Mouse (Mus musculus) heart, postnatal 10 days (tissue): ENCODE data around the gene Fut11. TPM values are rescaled to one million over a fixed set of nuclear protein-coding genes. Genes with fewer than 3 reads are reported as not detected.

Experiments
- DNase-seq, 2 experiments: peaks; one replicate each; pipeline ENCODE4 v3.0.0; 2021
- intact Hi-C: fragments of 180-260 bp; cut with DNase I; formaldehyde crosslinking; loops from one replicate; pipeline ENCODE4 v1.15.1; 2025
- total RNA-seq, 2 experiments: library from RNA; stranded (reverse); gene quantifications; 2 replicates each; pipeline ENCODE4 v1.2.3; 2021

Fut11 gene
- 10 to 100 TPM; 11.1 to 11.6 TPM for total RNA-seq

- intact Hi-C loops = loop anchor here (5.0 kb wide), 1 partner anchor 102 kb away; no protein-coding TSS in a partner anchor
- DNase-seq = peak; percentile 90 to 92
These were observed at the start of gene Fut11 for GRCm38 (mm10) chr14:20694884-20695760. Fut11 (plus strand) TSS chr14:20694968.

GRCm38 (mm10) chr14:20645547-20645946 is 49.2 kb upstream of the Fut11 start:
- intact Hi-C loops = no loop called here
- DNase-seq = peak in 1 of 2 experiments; percentile 16

GRCm38 (mm10) chr14:20646381-20646780 is 48.4 kb upstream of the Fut11 start:
- intact Hi-C loops = no loop called here
- DNase-seq = no peak

- intact Hi-C loops = no loop called here
- peak; percentile 49 to 56 for DNase-seq
These were observed 43.8 kb upstream of the Fut11 start for GRCm38 (mm10) chr14:20651000-20651399.

DNA sequence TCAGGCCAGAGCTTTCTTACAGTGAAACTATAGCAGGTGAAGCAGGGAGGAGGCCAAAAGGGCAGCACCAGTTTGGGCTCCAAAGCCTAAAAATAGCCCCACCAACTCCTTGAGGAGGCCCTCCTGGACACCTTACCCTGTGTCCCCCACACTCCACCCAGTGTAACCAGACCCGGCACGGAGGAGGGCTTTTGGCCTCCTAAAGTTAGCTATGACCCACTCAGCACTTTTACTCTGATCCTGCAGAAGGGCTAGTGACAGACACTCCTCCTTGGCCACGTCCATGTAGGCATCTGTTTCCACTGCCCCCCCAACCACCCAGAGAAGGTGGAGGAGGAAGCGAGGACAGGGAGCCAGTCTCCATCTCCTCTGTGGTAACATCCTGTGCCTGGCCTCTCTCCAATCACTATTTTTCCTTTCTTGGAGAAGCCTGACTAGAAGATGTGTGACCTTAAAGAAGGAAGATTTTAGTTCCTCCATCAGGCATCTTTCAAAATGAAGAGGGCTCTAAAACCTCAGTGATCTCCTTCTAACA is 43.0 kb upstream of the Fut11 start:
- DNase-seq = no peak
- intact Hi-C loops = no loop called here

- peak in 1 of 2 experiments; percentile 43 for DNase-seq
- intact Hi-C loops = no loop called here
These were observed 39.9 kb upstream of the Fut11 start for GRCm38 (mm10) chr14:20654690-20655421.

DNA sequence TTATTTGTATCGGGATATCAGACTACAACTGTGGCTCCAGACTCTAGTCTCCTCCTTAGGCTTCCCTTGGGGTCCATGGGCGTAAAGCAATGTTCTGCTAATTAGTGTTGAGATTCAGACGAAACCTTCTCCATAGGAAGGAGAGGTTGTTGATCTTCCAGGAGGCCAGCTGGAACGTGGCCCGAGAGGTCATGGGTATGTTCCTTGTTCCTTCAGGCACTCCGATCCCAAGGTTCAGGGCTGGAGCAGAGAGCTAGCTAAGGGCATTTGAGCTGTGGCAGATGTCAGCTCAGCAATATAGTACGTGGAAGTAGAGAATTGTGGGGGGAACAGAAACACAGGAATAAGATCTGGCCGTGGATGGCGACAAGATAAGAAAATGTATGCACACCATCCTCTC is 39.0 kb upstream of the Fut11 start:
- intact Hi-C loops = no loop called here
- DNase-seq = no peak

DNA sequence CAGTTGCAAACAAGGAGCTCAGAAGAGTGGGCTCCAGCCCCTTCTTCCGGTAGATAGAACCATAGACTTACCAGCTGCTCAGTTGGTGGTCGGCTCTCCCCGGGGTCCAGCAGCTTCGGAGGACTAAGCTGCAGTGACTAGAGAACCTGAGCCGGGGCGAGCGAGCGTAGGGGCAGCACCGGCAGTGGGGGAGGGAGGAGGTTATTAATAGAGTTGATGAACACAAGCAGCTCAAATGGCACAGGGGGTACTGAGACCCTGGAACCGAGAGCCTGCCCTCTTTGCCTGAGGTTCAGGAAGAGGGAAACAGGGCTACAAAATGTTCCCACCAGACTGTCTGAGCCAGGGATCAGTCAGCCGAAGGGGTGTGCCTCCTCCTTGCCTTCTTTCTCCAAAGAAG is 38.4 kb upstream of the Fut11 start, which contains the start of gene Myoz1:
Myoz1 (minus strand) TSS at position 180 of the 400 bp plus-strand sequence.
- peak in 1 of 2 experiments; percentile 40 for DNase-seq
- intact Hi-C loops = no loop called here

- intact Hi-C loops = loop anchor here (1.0 to 2.0 kb wide), 2 partner anchors 16 to 82 kb away; no protein-coding TSS in a partner anchor
These were observed 36.4 kb upstream of the Fut11 start for GRCm38 (mm10) chr14:20658326-20658725.

DNA sequence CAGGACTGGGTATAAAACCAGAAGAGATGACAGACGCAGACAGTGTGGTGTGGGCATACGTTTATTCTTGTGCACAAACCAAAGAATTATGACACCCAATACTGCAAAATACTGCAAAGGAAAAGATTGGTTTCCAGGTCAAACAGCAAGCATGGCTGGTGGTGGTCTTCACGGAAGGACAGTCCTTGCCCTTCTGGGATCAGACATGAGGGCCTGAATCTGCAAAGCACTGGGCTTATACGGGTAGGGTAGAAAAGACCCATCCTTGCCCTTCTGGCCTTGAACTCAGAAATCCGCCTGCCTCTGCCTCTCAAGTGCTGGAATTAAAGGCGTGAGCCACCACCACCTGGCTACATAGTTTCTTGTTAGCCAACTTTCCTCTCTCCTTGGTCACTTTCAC is 35.9 kb upstream of the Fut11 start:
- intact Hi-C loops = loop anchor here (1.0 to 2.0 kb wide), 2 partner anchors 16 to 83 kb away; no protein-coding TSS in a partner anchor

More at GRCm38 (mm10) chr14:20658326-20658725, 36.4 kb upstream of the Fut11 start:
- DNase-seq = peak; percentile 67 to 79

DNA sequence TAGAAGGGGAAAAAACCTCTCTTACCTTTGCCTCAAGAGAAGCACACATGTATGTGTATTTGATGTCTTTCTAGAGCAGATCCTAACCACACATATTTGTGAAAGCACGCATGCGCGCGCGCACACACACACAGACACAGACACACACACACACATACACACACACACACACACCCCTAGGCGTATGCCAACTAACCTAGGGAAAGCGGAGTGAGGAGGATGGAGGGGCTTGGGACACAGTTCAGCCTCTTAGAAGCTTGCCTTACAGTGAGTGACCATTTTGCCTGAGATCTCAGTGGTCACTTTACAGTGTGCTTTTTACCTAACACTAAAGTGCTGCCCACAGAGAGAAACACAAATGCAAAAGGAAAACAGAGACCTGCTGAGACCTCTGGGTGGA is 35.1 kb upstream of the Fut11 start:
- intact Hi-C loops = loop anchor here (2.0 to 10.0 kb wide), 3 partner anchors 17 to 265 kb away; partner anchors contain the start of gene Mrps16
- no peak for DNase-seq

More for the DNA sequence above, 35.9 kb upstream of the Fut11 start:
- DNase-seq = no peak

DNA sequence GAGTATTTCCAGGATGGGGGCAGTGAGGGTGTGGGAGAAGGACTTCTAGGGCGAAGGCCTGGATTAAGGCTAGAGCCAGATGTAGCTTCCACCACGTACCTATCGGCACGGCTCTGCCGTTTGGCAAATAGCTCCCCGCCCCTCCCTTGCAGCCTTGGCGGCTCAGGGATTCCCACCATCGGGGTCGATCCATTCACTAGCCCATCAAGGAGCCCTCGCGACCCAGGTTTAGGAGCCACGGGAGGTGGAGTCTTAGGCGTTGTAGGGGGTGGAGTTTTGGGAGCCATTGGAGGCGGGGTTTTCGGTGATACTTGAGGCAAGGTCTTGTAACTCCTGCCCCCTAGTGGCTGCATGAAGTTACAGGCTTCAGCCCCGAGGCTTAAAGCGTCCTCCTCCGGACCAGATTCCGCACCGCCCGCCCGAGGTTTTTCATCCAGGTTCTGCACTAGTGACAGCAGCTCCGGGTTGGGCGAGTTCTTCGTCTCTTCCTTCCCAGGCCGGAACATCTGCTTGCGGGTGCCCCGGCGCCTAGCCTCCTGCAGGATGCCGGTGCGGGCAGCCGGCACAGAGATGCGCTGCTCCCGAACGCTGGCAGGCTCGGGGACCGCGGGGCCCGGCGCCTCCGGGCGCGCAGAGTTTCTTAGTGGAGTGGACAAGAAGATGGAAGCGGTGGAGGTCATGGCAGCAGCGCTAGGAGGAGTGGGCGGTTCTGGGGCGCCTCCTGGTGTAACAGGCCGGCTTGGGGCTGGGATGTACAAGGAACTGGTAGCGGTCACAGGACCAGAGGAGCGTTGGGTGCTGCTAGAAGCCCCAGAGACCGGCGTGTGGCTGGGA is 33.7 kb upstream of the Fut11 start:
- intact Hi-C loops = loop anchor here (5.0 to 10.0 kb wide), 2 partner anchors 184 to 266 kb away; partner anchors contain the start of gene Mrps16
- DNase-seq = peak; percentile 97

DNA sequence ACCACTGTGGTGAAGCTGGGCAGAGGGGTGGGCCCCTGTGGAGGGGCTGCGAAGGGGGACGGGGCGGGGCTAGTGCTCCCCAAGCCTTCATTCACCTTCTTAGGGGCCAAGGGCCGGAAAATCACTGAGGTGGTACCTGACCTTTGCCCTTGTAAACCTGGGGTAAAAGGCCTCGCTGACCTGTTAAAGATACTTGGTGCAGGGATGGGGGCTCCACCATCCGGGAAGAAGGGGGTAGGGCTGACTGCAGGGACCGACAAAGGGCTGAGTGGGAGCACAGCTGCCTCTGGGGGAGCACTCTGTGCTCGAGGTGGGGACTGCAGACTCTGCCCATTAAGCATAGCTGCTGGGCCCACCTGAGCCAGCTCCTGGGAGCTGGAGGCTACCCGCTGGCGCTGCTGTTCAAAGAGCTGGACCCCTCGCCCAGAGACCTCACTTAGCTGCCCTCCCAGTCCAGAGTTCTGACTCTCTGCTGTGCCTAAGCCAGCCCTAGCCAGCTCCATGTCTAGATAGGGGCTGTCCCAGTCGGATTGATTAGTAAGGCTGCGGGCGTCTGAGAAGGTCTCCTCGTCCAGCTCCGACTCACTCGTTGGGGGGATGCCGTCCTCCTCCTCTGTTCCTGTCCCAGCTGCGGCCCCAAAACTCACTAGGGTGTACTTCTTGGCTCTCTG is 33.0 kb upstream of the Fut11 start:
- intact Hi-C loops = loop anchor here (5.0 to 10.0 kb wide), 2 partner anchors 184 to 267 kb away; partner anchors contain the start of gene Mrps16
- peak in 1 of 2 experiments; percentile 56 for DNase-seq

GRCm38 (mm10) chr14:20662740-20663139 is 32.0 kb upstream of the Fut11 start:
- no peak for DNase-seq
- intact Hi-C loops = loop anchor here (5.0 to 10.0 kb wide), 2 partner anchors 185 to 268 kb away; partner anchors contain the start of gene Mrps16

DNA sequence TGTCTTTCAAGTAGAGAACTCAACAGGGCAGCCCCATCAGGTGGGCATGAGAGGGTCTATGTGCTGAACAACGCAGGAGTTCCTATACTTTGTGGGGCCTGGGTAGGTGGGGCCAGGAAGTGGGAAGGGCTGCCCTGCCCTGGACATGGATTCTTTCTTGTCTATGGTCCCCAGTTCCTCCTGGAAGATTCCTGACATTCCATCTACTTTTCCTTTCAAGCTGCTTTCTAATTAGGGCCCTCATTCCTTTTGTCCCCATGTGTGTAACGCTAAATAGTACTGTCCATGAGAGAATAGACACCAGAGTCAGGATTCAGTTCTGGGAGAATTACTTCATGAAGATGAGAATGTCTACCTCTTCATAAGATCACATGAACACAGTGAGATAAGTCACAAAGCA is 31.2 kb upstream of the Fut11 start:
- intact Hi-C loops = loop anchor here (5.0 to 10.0 kb wide), 2 partner anchors 186 to 269 kb away; partner anchors contain the start of gene Mrps16
- no peak for DNase-seq

- peak; percentile 56 to 70 for DNase-seq
- intact Hi-C loops = loop anchor here (5.0 to 10.0 kb wide), 2 partner anchors 187 to 270 kb away; partner anchors contain the start of gene Mrps16
These were observed 30.3 kb upstream of the Fut11 start for GRCm38 (mm10) chr14:20664436-20664835.

DNA sequence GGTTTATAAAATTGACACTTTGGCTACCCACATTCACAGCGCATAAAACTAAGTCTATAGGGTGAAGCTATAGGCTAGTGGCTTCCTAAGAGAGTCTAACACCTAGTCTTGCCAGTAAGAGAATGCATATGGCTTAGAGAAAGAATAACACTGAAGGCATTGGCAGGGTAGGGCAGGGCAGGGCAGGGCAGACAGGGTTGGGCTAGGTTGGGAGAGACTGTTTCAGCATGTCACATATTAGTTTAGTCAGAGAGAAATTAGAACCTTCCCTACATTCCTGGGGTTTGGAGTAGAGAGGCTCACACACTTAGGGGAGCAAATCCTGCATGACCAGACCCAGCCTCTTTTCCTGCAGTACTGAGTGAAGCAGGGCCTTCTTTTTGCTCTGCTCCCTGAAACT is 27.3 kb upstream of the Fut11 start:
- intact Hi-C loops = loop anchor here (10.0 kb wide), 1 partner anchor 273 kb away; the partner anchor contains the start of gene Mrps16
- DNase-seq = no peak

DNA sequence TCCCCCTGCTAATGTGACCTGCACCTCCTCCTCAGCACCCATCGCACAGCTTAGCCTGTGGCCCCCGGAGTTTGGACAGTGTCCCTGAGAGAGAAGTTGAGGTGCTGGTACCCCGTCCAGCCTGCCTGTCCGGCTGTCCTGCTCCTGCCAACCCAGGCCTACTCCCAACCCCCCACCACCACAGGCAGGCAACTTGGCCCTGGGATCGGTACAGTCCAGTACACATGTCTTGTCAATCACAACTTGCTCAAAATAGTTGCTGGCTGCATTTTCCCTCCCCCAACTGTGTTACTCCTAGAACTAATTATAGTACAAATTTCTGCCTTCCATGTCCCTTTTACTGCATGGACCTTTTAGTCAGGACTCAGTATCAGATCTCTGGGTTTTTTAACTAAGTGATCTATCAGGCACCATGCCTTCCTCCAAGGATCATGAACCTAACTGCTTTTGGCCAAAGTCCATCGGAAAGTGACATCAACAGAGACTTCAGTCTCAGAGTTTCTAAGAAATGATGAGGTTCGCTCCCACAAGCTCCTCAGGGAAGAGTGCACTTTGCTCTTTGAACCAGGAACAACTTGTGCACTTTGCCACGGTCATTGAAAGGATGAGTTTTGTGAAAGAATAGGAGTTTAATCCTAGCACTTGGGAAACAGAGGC is 26.5 kb upstream of the Fut11 start, which contains the start of gene Synpo2l:
Synpo2l (minus strand) TSS at position 201 of the 657 bp plus-strand sequence.
- intact Hi-C loops = loop anchor here (10.0 kb wide), 1 partner anchor 273 kb away; the partner anchor contains the start of gene Mrps16

More for the DNA sequence above, 26.5 kb upstream of the Fut11 start, which contains the start of gene Synpo2l:
- peak; percentile 81 to 86 for DNase-seq
